In the genomic region with DNA sequence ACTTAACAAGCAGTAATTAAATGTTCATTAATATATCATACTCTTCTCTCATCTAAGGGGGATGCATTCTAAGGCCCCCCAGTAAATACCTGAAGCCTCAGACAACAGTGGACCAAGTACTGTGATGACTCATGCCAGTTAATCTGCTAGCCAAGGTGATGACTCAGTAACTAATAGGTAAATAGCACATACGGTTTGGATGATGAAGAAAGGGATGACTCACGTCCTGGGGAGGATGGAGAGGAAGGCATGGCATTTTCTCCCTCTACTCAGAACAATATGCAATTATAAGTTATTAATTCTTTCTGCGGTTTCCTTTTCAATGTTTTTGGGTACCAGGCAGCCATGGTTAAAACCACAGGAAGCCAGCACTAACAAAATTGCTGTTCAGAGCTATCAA, we compare ENCODE assay signal across 23 mouse cellular contexts.
DNase-seq lines count a peak whose midpoint lies in the region; ATAC-seq and TF ChIP-seq lines count a peak whose summit lies in the region.
"Had no signal": no experiment of that assay in that cellular context is flagged by ENCODE, and none has a peak within 500 bp of the region (broad histone marks: within the 10 kb centered on the region; RNA-seq: fewer than 3 reads in every experiment).

No protein-coding gene starts in this region.

- CTCF ChIA-PET in Patski (lab: Charles Lee), result no interaction called here

- peak; percentile 17 for ATAC-seq in Patski
- ATAC-seq in inflammation-experienced regulatory T-cells, adult 6 months, result peak; percentile 21
- ATAC-seq in erythroblast, adult 5-6 weeks (replicated peaks; ENCODE audit: low FRiP score, poor library complexity, severe bottlenecking), result no peak
- ATAC-seq: forebrain, embryonic 15.5 days; hindbrain, postnatal 0 days; intestine, embryonic 16.5 days had no signal

- H3K27me3 ChIP-seq in Patski, result no peaks in the 10 kb centered on the region
- H3K27me3 ChIP-seq: CH12.LX; embryonic facial prominence, embryonic 15.5 days; forebrain, embryonic 15.5 days; heart, embryonic 15.5 days; hindbrain, embryonic 13.5 days had no signal

- in situ Hi-C loops in Patski (cut with MboI; ENCODE audit: low pct_unique_long_range_greater_than_20kb), result no loop called here

- POLR2A ChIA-PET in Patski (lab: Charles Lee), result interaction anchor here (0.6 to 1.0 kb wide), 2 partner anchors 20 to 27 kb away, joined by 4 to 7 read pairs; no protein-coding TSS in a partner anchor

- DNase-seq in 3134 (ENCODE audit: extremely low read depth, insufficient read length, low spot score) (peak; percentile 45), 416B (ENCODE audit: low read depth) (peak; percentile 80), Patski (ENCODE audit: low read depth, low spot score) (no peak)
- DNase-seq in embryo, embryonic 10.5 days (ENCODE audit: low spot score), result no peak
- no peak for DNase-seq in urinary bladder, postnatal 10 days (ENCODE audit: low spot score)
- no peak for DNase-seq in kidney, adult 18-20 months
- DNase-seq: adrenal gland, postnatal 10 days; cerebellum, adult 18-20 months; cerebellum, adult 9-11 months; cerebellum, postnatal 36 days; gastrocnemius, postnatal 10 days; heart, adult 2 months; heart, postnatal 14 days; kidney, adult 8-10 months had no signal

- TF ChIP-seq CTCF in Patski (IDR thresholded peaks at IDR 0.05), result no peak

Comparison
In these comparisons a context has a peak if more than half of its experiments do, and no peak if none do; other contexts are left out.
1. DNase-seq: peak in 3134 (single experiment) and 416B (single experiment); none in Patski (single experiment), embryo, embryonic 10.5 days (single experiment), urinary bladder, postnatal 10 days (single experiment) and kidney, adult 18-20 months (single experiment).